Mouse (Mus musculus) CH12.LX (cell line): Measurements from ENCODE around the gene Zfp61. TPM values are rescaled to one million over a fixed set of nuclear protein-coding genes. Genes with fewer than 3 reads are reported as not detected.

Source experiments
- DNase-seq: peaks from one replicate; pipeline ENCODE4 v3.0.0-alpha.2; 2013; ENCODE audit errors: extremely low read depth
- H3K27ac ChIP-seq: 2 replicates; pipeline ENCODE4 v1.5.1; 2012; ENCODE audit warnings: low read depth, mild to moderate bottlenecking, control low read depth, moderate library complexity; ENCODE audit not compliant: insufficient read depth
- H3K27me3 ChIP-seq: replicated peaks from 2 replicates; pipeline ENCODE3; 2012; ENCODE audit warnings: inconsistent platforms
- H3K36me3 ChIP-seq, 2 experiments: replicated peaks in 1 of 2; 2 replicates each; pipeline versions ENCODE3 to v1.6.1; 2012; ENCODE audit warnings: inconsistent platforms in 1 of 2, low read length in 1 of 2, mild to moderate bottlenecking in 1 of 2, mixed read lengths in 1 of 2, moderate library complexity in 1 of 2; ENCODE audit not compliant: control insufficient read depth in 1 of 2, insufficient read depth in 1 of 2
- H3K4me1 ChIP-seq, 2 experiments: 2 replicates each; pipeline ENCODE4 v1.6.1; 2012; ENCODE audit warnings: inconsistent platforms in 1 of 2, moderate library complexity in 1 of 2; ENCODE audit not compliant: insufficient read depth in 2 of 2, control insufficient read depth in 1 of 2
- H3K4me2 ChIP-seq: 2 replicates; pipeline ENCODE4 v1.6.1; 2012; ENCODE audit warnings: low read depth, mild to moderate bottlenecking, control low read depth; ENCODE audit not compliant: poor library complexity, insufficient read depth, severe bottlenecking
- H3K4me3 ChIP-seq, 3 experiments: fragments of 150-350 bp in 1 of 3; sonication (generic) in 1 of 3; replicated peaks in 1 of 3; 2 replicates each; pipeline versions ENCODE3 to v1.5.1; 2011 to 2012; ENCODE audit warnings: low read depth in 2 of 3, low read length in 2 of 3, mild to moderate bottlenecking in 2 of 3, moderate library complexity in 2 of 3, control low read depth in 1 of 3, improper control_type of control experiment in 1 of 3, inconsistent platforms in 1 of 3, mixed read lengths in 1 of 3; ENCODE audit not compliant: poor library complexity in 1 of 3
- H3K79me2 ChIP-seq: replicated peaks from 2 replicates; pipeline ENCODE4 v1.6.1; 2012; ENCODE audit warnings: mild to moderate bottlenecking, moderate library complexity; ENCODE audit not compliant: control insufficient read depth, poor library complexity, insufficient read depth, severe bottlenecking; ENCODE audit errors: extremely low read depth
- H3K9ac ChIP-seq: 2 replicates; pipeline ENCODE4 v1.6.1; 2012; ENCODE audit warnings: low read depth, mild to moderate bottlenecking, control low read depth, moderate library complexity; ENCODE audit not compliant: insufficient read depth
- H3K9me3 ChIP-seq: replicated peaks from 2 replicates; pipeline ENCODE3; 2012; ENCODE audit warnings: low read length, inconsistent platforms, mixed read lengths
- BHLHE40 ChIP-seq: IDR thresholded peaks from 2 replicates; pipeline ENCODE4 v1.6.1; 2011; ENCODE audit warnings: mild to moderate bottlenecking, low read depth, low read length, improper control_type of control experiment
- CHD1 ChIP-seq: IDR thresholded peaks from 2 replicates; pipeline ENCODE4 v1.6.1; 2012; ENCODE audit warnings: low read depth, low read length, improper control_type of control experiment, inconsistent platforms
- CHD2 ChIP-seq: IDR thresholded peaks from 2 replicates; pipeline ENCODE4 v1.6.1; 2011; ENCODE audit warnings: low read length, improper control_type of control experiment
- CTCF ChIP-seq, 2 experiments: IDR thresholded peaks in 1 of 2; conservative IDR thresholded peaks in 1 of 2; 2 replicates each; pipeline ENCODE4 v1.5.1; 2011 to 2012; ENCODE audit warnings: low read depth in 2 of 2, low read length in 2 of 2, improper control_type of control experiment in 1 of 2, inconsistent platforms in 1 of 2, mild to moderate bottlenecking in 1 of 2, moderate library complexity in 1 of 2
- E2F4 ChIP-seq: IDR thresholded peaks from 2 replicates; pipeline ENCODE4 v1.6.1; 2011; ENCODE audit warnings: low read depth, low read length, improper control_type of control experiment; ENCODE audit not compliant: insufficient replicate concordance
- ELF1 ChIP-seq: IDR thresholded peaks from 2 replicates; pipeline ENCODE4 v1.6.1; 2014; ENCODE audit warnings: low read depth, mild to moderate bottlenecking, inconsistent platforms, low read length, improper control_type of control experiment
- EP300 ChIP-seq: IDR thresholded peaks from 2 replicates; pipeline ENCODE4 v1.6.1; 2011; ENCODE audit warnings: low read length, improper control_type of control experiment
- ETS1 ChIP-seq: conservative IDR thresholded peaks from 2 replicates; pipeline ENCODE4 v1.6.1; 2012; ENCODE audit warnings: low read depth, mild to moderate bottlenecking, inconsistent platforms, low read length, improper control_type of control experiment, moderate library complexity
- GABPA ChIP-seq: IDR thresholded peaks from 2 replicates; pipeline ENCODE4 v1.6.1; 2012; ENCODE audit warnings: low read depth, low read length, improper control_type of control experiment, inconsistent platforms; ENCODE audit not compliant: insufficient replicate concordance
- IRF4 ChIP-seq: IDR thresholded peaks from 2 replicates; pipeline ENCODE4 v1.6.1; 2014; ENCODE audit warnings: low read depth, mild to moderate bottlenecking, inconsistent platforms, low read length, improper control_type of control experiment
- JUN ChIP-seq: IDR thresholded peaks from 2 replicates; pipeline ENCODE4 v1.6.1; 2011; ENCODE audit warnings: low read depth, mild to moderate bottlenecking, low read length, improper control_type of control experiment, moderate library complexity; ENCODE audit not compliant: insufficient read depth
- KAT2A ChIP-seq: IDR thresholded peaks from 2 replicates; pipeline ENCODE4 v1.6.1; 2012; ENCODE audit warnings: low read length, improper control_type of control experiment, inconsistent platforms; ENCODE audit not compliant: insufficient replicate concordance
- MAFK ChIP-seq: IDR thresholded peaks from 2 replicates; pipeline ENCODE4 v1.6.1; 2011; ENCODE audit warnings: low read length, improper control_type of control experiment; ENCODE audit not compliant: insufficient replicate concordance
- MAX ChIP-seq: IDR thresholded peaks from 2 replicates; pipeline ENCODE4 v1.6.1; 2011; ENCODE audit warnings: low read length, improper control_type of control experiment
- MAZ ChIP-seq: IDR thresholded peaks from 2 replicates; pipeline ENCODE4 v1.6.1; 2012; ENCODE audit warnings: low read depth, mild to moderate bottlenecking, inconsistent platforms, low read length, improper control_type of control experiment, moderate library complexity
- NRF1 ChIP-seq: IDR thresholded peaks from 2 replicates; pipeline ENCODE4 v1.6.1; 2014; ENCODE audit warnings: low read depth, mild to moderate bottlenecking, inconsistent platforms, low read length, improper control_type of control experiment, moderate library complexity
- PAX5 ChIP-seq: IDR thresholded peaks from 2 replicates; pipeline ENCODE4 v1.6.1; 2012; ENCODE audit warnings: low read length, inconsistent platforms, mixed read lengths
- POLR2AphosphoS2 ChIP-seq: IDR thresholded peaks from 2 replicates; pipeline ENCODE4 v1.6.1; 2011; ENCODE audit warnings: low read depth, low read length, improper control_type of control experiment
- SIN3A ChIP-seq: IDR thresholded peaks from 2 replicates; pipeline ENCODE4 v1.6.1; 2012; ENCODE audit warnings: low read length, improper control_type of control experiment, inconsistent platforms
- SMC3 ChIP-seq: IDR thresholded peaks from 2 replicates; pipeline ENCODE4 v1.6.1; 2011; ENCODE audit warnings: low read depth, low read length, improper control_type of control experiment
- USF1 ChIP-seq: IDR thresholded peaks from 2 replicates; pipeline ENCODE4 v1.6.1; 2014; ENCODE audit warnings: low read depth, mild to moderate bottlenecking, inconsistent platforms, low read length, improper control_type of control experiment
- USF2 ChIP-seq: conservative IDR thresholded peaks from 2 replicates; pipeline ENCODE4 v1.6.1; 2011; ENCODE audit warnings: low read depth, low read length, improper control_type of control experiment
- ZKSCAN1 ChIP-seq: IDR thresholded peaks from 2 replicates; pipeline ENCODE4 v1.6.1; 2012; ENCODE audit warnings: low read depth, inconsistent platforms, low read length, improper control_type of control experiment, borderline replicate concordance
- ZMIZ1 ChIP-seq: IDR thresholded peaks from 2 replicates; pipeline ENCODE4 v1.6.1; 2012; ENCODE audit warnings: low read depth, mild to moderate bottlenecking, inconsistent platforms, low read length, improper control_type of control experiment
- ZNF384 ChIP-seq: IDR thresholded peaks from 2 replicates; pipeline ENCODE4 v1.6.1; 2012; ENCODE audit warnings: low read depth, low read length, improper control_type of control experiment, inconsistent platforms
- dilution Hi-C: fragments of 300-500 bp; cut with MboI; formaldehyde crosslinking; loops from 2 replicates; pipeline ENCODE4 v1.14.3; 2020; ENCODE audit warnings: low sequenced_read_pairs; ENCODE audit not compliant: extremely low pct_unique_long_range_greater_than_20kb, extremely low pct_ligation_motif_present
- in situ Hi-C: fragments of 300-500 bp; cut with MboI; formaldehyde crosslinking; loops from 3 replicates; pipeline ENCODE4 v1.14.3; 2019; ENCODE audit warnings: low sequenced_read_pairs, low pct_ligation_motif_present, low pct_unique_long_range_greater_than_20kb, mixed read lengths
- polyA plus RNA-seq: library from polyadenylated mRNA; unstranded; fragments of >175 nt; gene quantifications from 2 replicates; pipeline ENCODE4 v1.2.1, GENCODE M21; 2012; ENCODE audit warnings: low read depth; ENCODE audit not compliant: insufficient read length
- total RNA-seq, 2 experiments: library from RNA; depleted of rRNA; stranded (reverse); fragments of 300-350 nt in 1 of 2; fragments of >200 nt in 1 of 2; gene quantifications; 2 replicates each; pipeline ENCODE4 v1.2.3; 2012 to 2014

Zfp61 gene
- total and polyA plus RNA-seq, 3 experiments, result 2.3 to 3.3 (median 3.2) TPM

GRCm38 (mm10) chr7:24316567-24317092 is 15.6 kb upstream of the Zfp61 start, which contains the start of gene Zfp94 (continued):
- TF ChIP-seq ZMIZ1 (0 out of 2 replicates have a peak, but pooled peaks have one; percentile 41), EP300 (no peak), E2F4 (0 out of 2 replicates have a peak, but pooled peaks have one; percentile 58), MAFK (peak; percentile 13; the same call in 1 of the 2 replicates), MAX (peak; percentile 63; the same call in 1 of the 2 replicates), POLR2AphosphoS2 (no peak; the same call in 1 of the 2 replicates), CHD2 (0 out of 2 replicates have a peak, but pooled peaks have one; percentile 37), ZKSCAN1 (no peak), USF2 (no peak), ETS1 (no peak; the same call in 1 of the 2 replicates), NRF1 (peak; percentile 96), IRF4 (peak; percentile 68), MAZ (no peak; the same call in 1 of the 2 replicates), KAT2A (peak; percentile 97)
- TF ChIP-seq, all 38 proteins: peak for 20

GRCm38 (mm10) chr7:24315726-24316566 is 14.9 kb upstream of the Zfp61 start:
- TF ChIP-seq ZNF384 (no peak), ETS1 (no peak), PAX5 (no peak), MAFK (no peak), ELF1 (no peak), USF1 (no peak), BHLHE40 (no peak), USF2 (no peak), SIN3A (no peak), GABPA (no peak), MAX (no peak), JUN (no peak), SMC3 (no peak), CHD1 (no peak), POLR2AphosphoS2 (no peak), CTCF (conservative IDR thresholded peaks at IDR 0.05 in 1 of 2, IDR thresholded peaks at IDR 0.05 in 1 of 2; ENCODE audit: low read depth in 2 of 2, low read length in 2 of 2) (no peak)
- peaks cover 20 to 32% of the 10 kb centered on the region in 2 experiments for H3K36me3 ChIP-seq
- peak overlapping the region; percentile 69 to 77 (median 71) for H3K4me3 ChIP-seq
- H3K4me2 ChIP-seq, result peak overlapping the region; percentile 14
- peak; percentile 6 for DNase-seq
- H3K27me3 ChIP-seq, result peaks cover 1% of the 10 kb centered on the region
- no peaks in the 10 kb centered on the region for H3K9me3 ChIP-seq
- peak overlapping the region; percentile 8; the same call in 1 of the 2 replicates for H3K27ac ChIP-seq
- peak overlapping the region; percentile 68 for H3K9ac ChIP-seq
- H3K4me1 ChIP-seq, result peaks cover 2 to 16% of the 10 kb centered on the region in 2 experiments
- dilution Hi-C loops, result no loop called here
- in situ Hi-C loops, result no loop called here
- H3K79me2 ChIP-seq, result no peaks in the 10 kb centered on the region
